Mouse (Mus musculus): ENCODE measurements around the gene Cdkal1. TPM values are rescaled to one million over a fixed set of nuclear protein-coding genes. Genes with fewer than 3 reads are reported as not detected.

The Cdkal1 gene
- polyA plus RNA-seq, 1 experiment = 5.6 TPM

DNA sequence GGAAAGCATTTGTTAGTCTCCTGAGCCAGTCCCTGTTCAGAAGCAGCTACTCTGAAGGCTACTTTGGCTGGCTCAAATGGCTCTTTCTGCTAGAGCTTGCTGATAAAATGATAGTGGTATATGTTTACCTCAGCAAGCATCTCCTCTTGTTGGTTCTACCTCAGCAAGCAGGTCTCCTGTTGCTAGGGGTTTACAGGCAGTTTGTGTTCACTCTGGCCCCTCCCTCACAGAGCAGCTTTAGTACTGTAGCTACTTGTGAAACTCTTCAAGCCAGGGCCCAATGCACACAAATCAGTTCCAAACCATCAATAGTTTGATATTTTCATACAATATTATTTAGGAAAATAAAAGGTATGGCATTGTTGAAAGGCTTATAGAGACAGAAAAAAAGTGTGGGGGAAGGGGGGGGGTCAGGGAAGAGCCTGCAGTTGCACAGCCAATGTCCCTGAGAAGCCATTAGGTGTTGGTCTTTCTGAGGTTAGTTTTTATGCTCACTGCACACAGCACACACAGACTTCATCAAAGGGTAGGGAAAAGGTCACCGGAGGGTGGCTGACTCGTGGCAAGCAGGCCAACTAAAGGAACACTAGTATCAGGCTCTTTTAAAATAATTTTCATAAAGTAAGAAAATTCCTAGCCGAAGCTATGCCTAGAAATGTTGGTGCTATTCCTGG, 499.9 kb downstream of the Cdkal1 start:
- Histone ChIP-seq H3K27me3 (ENCODE audit: control insufficient read depth, insufficient read depth, insufficient read length) (no peaks in the 10 kb centered on the region), H3ac (ENCODE audit: control insufficient read depth, insufficient read length) (no peak overlapping the region), H3K79me2 (ENCODE audit: control insufficient read depth, insufficient read depth) (no peaks in the 10 kb centered on the region), H3K4me2 (ENCODE audit: low read depth) (no peak overlapping the region), H3K36me3 (ENCODE audit: control insufficient read depth, insufficient read depth) (no peaks in the 10 kb centered on the region), H3K4me3 (no peak overlapping the region)
- TF ChIP-seq POLR2A (IDR thresholded peaks at IDR 0.05; ENCODE audit: insufficient read length, low read depth) (no peak), MYOG (IDR thresholded peaks at IDR 0.05; ENCODE audit: control insufficient read depth in 1 of 3, insufficient read depth in 1 of 3, insufficient read length in 2 of 3, low read depth in 2 of 3) (no peak), MAX (IDR thresholded peaks at IDR 0.05; ENCODE audit: low read depth) (no peak), CEBPB (IDR thresholded peaks at IDR 0.05; ENCODE audit: insufficient read depth, poor library complexity, severe bottlenecking) (no peak), REST (IDR thresholded peaks at IDR 0.05; ENCODE audit: insufficient read depth, insufficient read length) (no peak), MYOD1 (IDR thresholded peaks at IDR 0.05; ENCODE audit: control insufficient read depth in 1 of 3, insufficient read length in 2 of 3, low read depth in 2 of 3) (no peak), POLR2AphosphoS2 (IDR thresholded peaks at IDR 0.05; ENCODE audit: insufficient read length, low read depth) (no peak), USF1 (IDR thresholded peaks at IDR 0.05; ENCODE audit: low read depth) (no peak), TCF3 (IDR thresholded peaks at IDR 0.05; ENCODE audit: insufficient read length, low read depth) (no peak)

DNA sequence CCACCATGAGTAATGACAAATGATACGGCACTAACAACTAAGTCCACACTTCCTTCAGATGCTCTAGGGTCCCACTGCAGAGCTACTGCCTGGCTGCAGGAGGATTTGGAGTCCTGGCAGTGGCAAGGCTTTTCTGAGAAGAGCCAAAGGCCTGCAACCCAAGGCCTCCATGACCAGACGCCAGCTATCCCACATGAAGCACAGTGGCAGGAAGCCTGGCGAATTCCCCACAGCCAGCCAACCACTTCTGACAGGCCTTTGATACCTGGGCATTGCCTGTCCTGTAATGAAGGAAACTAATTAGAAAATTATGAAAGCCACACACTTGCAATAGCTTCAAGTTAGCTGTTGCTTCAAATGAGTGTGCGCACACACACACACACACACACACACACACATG, 500.5 kb downstream of the Cdkal1 start:
- H3K4me2 ChIP-seq (ENCODE audit: low read depth) = no peak overlapping the region
- no peak overlapping the region for H3ac ChIP-seq (ENCODE audit: control insufficient read depth, insufficient read length)
- H3K79me2 ChIP-seq (ENCODE audit: control insufficient read depth, insufficient read depth) = no peaks in the 10 kb centered on the region
- TF ChIP-seq POLR2AphosphoS2 (IDR thresholded peaks at IDR 0.05; ENCODE audit: insufficient read length, low read depth) = no peak
- TF ChIP-seq REST (IDR thresholded peaks at IDR 0.05; ENCODE audit: insufficient read depth, insufficient read length) = no peak
- no peak for TF ChIP-seq CEBPB (IDR thresholded peaks at IDR 0.05; ENCODE audit: insufficient read depth, poor library complexity, severe bottlenecking)
- no peak for TF ChIP-seq MYOD1 (IDR thresholded peaks at IDR 0.05; ENCODE audit: control insufficient read depth in 1 of 3, insufficient read length in 2 of 3, low read depth in 2 of 3)
- TF ChIP-seq TCF12 (IDR thresholded peaks at IDR 0.05; ENCODE audit: insufficient read depth, poor library complexity, severe bottlenecking) = no peak
- no peak for TF ChIP-seq SRF (IDR thresholded peaks at IDR 0.05; ENCODE audit: control insufficient read depth, insufficient read length, low read depth)
- TF ChIP-seq POLR2A (IDR thresholded peaks at IDR 0.05; ENCODE audit: insufficient read length, low read depth) = no peak
- H3K4me3 ChIP-seq = no peak overlapping the region
- H3K27me3 ChIP-seq (ENCODE audit: control insufficient read depth, insufficient read depth, insufficient read length) = no peaks in the 10 kb centered on the region
- H3K36me3 ChIP-seq (ENCODE audit: control insufficient read depth, insufficient read depth) = no peaks in the 10 kb centered on the region

DNA sequence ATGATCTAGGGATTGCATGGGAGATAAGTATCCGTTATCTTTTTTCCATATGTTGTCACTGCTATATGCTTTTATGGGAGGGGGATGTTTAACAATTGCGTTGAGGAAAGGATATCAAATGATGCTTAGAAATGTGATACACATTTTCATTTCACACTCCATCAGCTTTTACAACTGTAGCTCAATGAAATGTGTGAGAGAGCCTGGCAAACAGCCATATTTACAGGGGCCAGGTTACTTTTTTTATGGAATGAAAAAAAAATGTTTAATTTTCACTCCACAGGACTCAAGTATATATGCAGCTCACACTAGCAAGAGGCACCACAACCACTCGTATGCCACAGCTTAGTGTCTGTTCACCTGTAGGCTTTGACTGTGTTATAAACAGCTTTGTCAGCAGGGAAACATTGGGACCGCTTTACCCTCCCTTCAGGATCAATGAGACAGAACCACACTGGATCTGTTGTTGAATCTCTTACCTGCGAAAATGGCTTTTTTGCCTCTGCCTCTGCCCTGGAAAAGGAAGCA, 501.5 kb downstream of the Cdkal1 start:
- H3K4me3 ChIP-seq = no peak overlapping the region
- no peaks in the 10 kb centered on the region for H3K36me3 ChIP-seq (ENCODE audit: control insufficient read depth, insufficient read depth)
- H3K79me2 ChIP-seq (ENCODE audit: control insufficient read depth, insufficient read depth) = no peaks in the 10 kb centered on the region
- H3K27me3 ChIP-seq (ENCODE audit: control insufficient read depth, insufficient read depth, insufficient read length) = no peaks in the 10 kb centered on the region
- H3K4me2 ChIP-seq (ENCODE audit: low read depth) = no peak overlapping the region
- TF ChIP-seq MYOD1 (IDR thresholded peaks at IDR 0.05; ENCODE audit: control insufficient read depth in 1 of 3, insufficient read length in 2 of 3, low read depth in 2 of 3) (no peak), MAX (IDR thresholded peaks at IDR 0.05; ENCODE audit: low read depth) (no peak), E2F4 (IDR thresholded peaks at IDR 0.05; ENCODE audit: insufficient read depth) (no peak)
- no peak overlapping the region for H3ac ChIP-seq (ENCODE audit: control insufficient read depth, insufficient read length)

GRCm38 (mm10) chr13:29351023-29351684, 504.3 kb downstream of the Cdkal1 start:
- H3K36me3 ChIP-seq (ENCODE audit: control insufficient read depth, insufficient read depth) = no peaks in the 10 kb centered on the region
- no peak overlapping the region for H3ac ChIP-seq (ENCODE audit: control insufficient read depth, insufficient read length)
- H3K4me2 ChIP-seq (ENCODE audit: low read depth) = no peak overlapping the region
- H3K4me3 ChIP-seq = no peak overlapping the region
- no peaks in the 10 kb centered on the region for H3K79me2 ChIP-seq (ENCODE audit: control insufficient read depth, insufficient read depth)
- H3K27me3 ChIP-seq (ENCODE audit: control insufficient read depth, insufficient read depth, insufficient read length) = no peaks in the 10 kb centered on the region
- TF ChIP-seq MYOG (IDR thresholded peaks at IDR 0.05; ENCODE audit: control insufficient read depth in 1 of 3, insufficient read depth in 1 of 3, insufficient read length in 2 of 3, low read depth in 2 of 3) = no peak
- no peak for TF ChIP-seq POLR2A (IDR thresholded peaks at IDR 0.05; ENCODE audit: insufficient read length, low read depth)
- no peak for TF ChIP-seq MAX (IDR thresholded peaks at IDR 0.05; ENCODE audit: low read depth)
- TF ChIP-seq MYOD1 (IDR thresholded peaks at IDR 0.05; ENCODE audit: control insufficient read depth in 1 of 3, insufficient read length in 2 of 3, low read depth in 2 of 3) = no peak

GRCm38 (mm10) chr13:29350004-29350403, 505.5 kb downstream of the Cdkal1 start:
- Histone ChIP-seq H3K4me3 (no peak overlapping the region), H3K36me3 (ENCODE audit: control insufficient read depth, insufficient read depth) (no peaks in the 10 kb centered on the region), H3K79me2 (ENCODE audit: control insufficient read depth, insufficient read depth) (no peaks in the 10 kb centered on the region), H3K27me3 (ENCODE audit: control insufficient read depth, insufficient read depth, insufficient read length) (no peaks in the 10 kb centered on the region), H3ac (ENCODE audit: control insufficient read depth, insufficient read length) (no peak overlapping the region), H3K4me2 (ENCODE audit: low read depth) (no peak overlapping the region)
- TF ChIP-seq REST (IDR thresholded peaks at IDR 0.05; ENCODE audit: insufficient read depth, insufficient read length) (no peak), MAX (IDR thresholded peaks at IDR 0.05; ENCODE audit: low read depth) (no peak), CEBPB (IDR thresholded peaks at IDR 0.05; ENCODE audit: insufficient read depth, poor library complexity, severe bottlenecking) (no peak), TCF12 (IDR thresholded peaks at IDR 0.05; ENCODE audit: insufficient read depth, poor library complexity, severe bottlenecking) (no peak), POLR2AphosphoS2 (IDR thresholded peaks at IDR 0.05; ENCODE audit: insufficient read length, low read depth) (no peak), USF1 (IDR thresholded peaks at IDR 0.05; ENCODE audit: low read depth) (no peak), SRF (IDR thresholded peaks at IDR 0.05; ENCODE audit: control insufficient read depth, insufficient read length, low read depth) (no peak), E2F4 (IDR thresholded peaks at IDR 0.05; ENCODE audit: insufficient read depth) (no peak), TCF3 (IDR thresholded peaks at IDR 0.05; ENCODE audit: insufficient read length, low read depth) (no peak)

Data from myocyte (in vitro differentiated cells).